In genomic region chr4:120868246-120868645, GRCm38 (mm10) we compare ENCODE assay signal across 17 mouse cellular contexts. TPM values are rescaled to one million over a fixed set of nuclear protein-coding genes. Genes with fewer than 3 reads are reported as not detected.
A peak's percentile ranks its signal among the peaks of the same experiment; 100 is the strongest.
DNase-seq lines count a peak whose midpoint lies in the region; TF ChIP-seq lines count a peak whose summit lies in the region.
"Had no signal": no experiment of that assay in that cellular context is flagged by ENCODE, and none has a peak within 500 bp of the region (broad histone marks: within the 10 kb centered on the region; RNA-seq: fewer than 3 reads in every experiment).

No protein-coding gene starts in this region.

- peak overlapping the region; percentile 45; the same call in 1 of the 2 replicates for H3K27ac ChIP-seq in left cerebral cortex, adult 2 months
- H3K27ac ChIP-seq in cerebellum, adult 2 months (ENCODE audit: insufficient read depth, low read length) = peak overlapping the region; percentile 81
- H3K27ac ChIP-seq: embryonic facial prominence, embryonic 12.5 days; heart, embryonic 10.5 days; hindbrain, embryonic 12.5 days; hindbrain, postnatal 0 days had no signal

- intact Hi-C loops in left cerebral cortex, adult 2 months (cut with DNase I) = no loop called here

- no peaks in the 10 kb centered on the region for H3K27me3 ChIP-seq in cerebellum, adult 2 months (ENCODE audit: control insufficient read depth, insufficient read depth, low read length)
- H3K27me3 ChIP-seq: embryonic facial prominence, embryonic 12.5 days; hindbrain, embryonic 12.5 days had no signal

- H3K4me1 ChIP-seq in cerebellum, adult 2 months (ENCODE audit: control insufficient read depth, insufficient read depth, low read length) = peaks cover 73% of the 10 kb centered on the region
- H3K4me1 ChIP-seq: heart, embryonic 10.5 days had no signal

- TF ChIP-seq POLR2A in cerebellum, adult 2 months (IDR thresholded peaks at IDR 0.05; ENCODE audit: borderline replicate concordance, insufficient read depth, low read length) = no peak

- DNase-seq in left cerebral cortex, adult 2 months (ENCODE audit: extremely low spot score in 1 of 2, low spot score in 2 of 2) = no peak
- no peak for DNase-seq in left cerebral cortex, adult 8-10 months (ENCODE audit: low spot score in 2 of 2)
- peak; percentile 62 to 71 for DNase-seq in cerebellum, adult 2 months
- DNase-seq in cerebellum, postnatal 10 days = peak; percentile 73 to 76
- no peak for DNase-seq in urinary bladder, postnatal 10 days (ENCODE audit: low spot score)
- DNase-seq in lung, postnatal 14 days = no peak
- DNase-seq: adrenal gland, adult 2 months; adrenal gland, postnatal 25 days; gastrocnemius, postnatal 10 days; heart, adult 18-20 months; heart, postnatal 10 days; heart, postnatal 4 days; kidney, adult 11 months had no signal

- no peak for TF ChIP-seq CTCF in left cerebral cortex, adult 2 months (IDR thresholded peaks at IDR 0.05)
- no peak for TF ChIP-seq CTCF in cerebellum, adult 2 months (IDR thresholded peaks at IDR 0.05; ENCODE audit: borderline replicate concordance, insufficient read depth, low read depth, low read length)

- no peak overlapping the region for H3K4me3 ChIP-seq in left cerebral cortex, adult 2 months
- no peak overlapping the region for H3K4me3 ChIP-seq in cerebellum, adult 2 months (replicated peaks; ENCODE audit: insufficient read depth, low read depth, low read length)
- H3K4me3 ChIP-seq: embryonic facial prominence, embryonic 12.5 days; heart, embryonic 10.5 days; hindbrain, embryonic 12.5 days had no signal

- 28% methylated on average over 5 of the region's 5 CpGs for WGBS in cerebellum, adult 2 months

RNA-seq across cellular contexts. Expression of gene Rims3, which starts 13.6 kb away (rescaled TPM):
- 100 to 1,000 TPM; 175 to 181 TPM for total RNA-seq in left cerebral cortex, adult 2 months (2021)
- 100 to 1,000 TPM; 137 to 160 (median 147) TPM for total RNA-seq in left cerebral cortex, adult 8-10 months (2022)
- polyA plus RNA-seq in cerebellum, adult 2 months (2012; rRNA removed) = 104 and 118 TPM in 2 replicates

RNA-seq across cellular contexts. Expression of gene Nfyc, which starts 36.9 kb away (rescaled TPM):
- 10 to 100 TPM; 49.9 to 53.7 TPM for total RNA-seq in left cerebral cortex, adult 2 months (2021)
- total RNA-seq in left cerebral cortex, adult 8-10 months (2022) = 10 to 100 TPM; 42.4 to 48.9 (median 47.9) TPM
- polyA plus RNA-seq in cerebellum, adult 2 months (2012; rRNA removed) = 150 and 172 TPM in 2 replicates

RNA-seq across cellular contexts. Expression of gene Exo5, which starts 56.6 kb away (rescaled TPM):
- total RNA-seq in left cerebral cortex, adult 2 months (2021) = 10 to 100 TPM; 11.5 to 14.7 TPM
- 10 to 100 TPM; 13.9 to 16.5 (median 14.9) TPM for total RNA-seq in left cerebral cortex, adult 8-10 months (2022)
- polyA plus RNA-seq in cerebellum, adult 2 months (2012; rRNA removed) = 9.4 and 10.1 TPM in 2 replicates

Comparison
In these comparisons a context has a peak if more than half of its experiments do, and no peak if none do; other contexts are left out.
1. DNase-seq: peak in cerebellum, adult 2 months (2 of 2) and cerebellum, postnatal 10 days (2 of 2); none in left cerebral cortex, adult 2 months (0 of 2), left cerebral cortex, adult 8-10 months (0 of 2), urinary bladder, postnatal 10 days (single experiment) and lung, postnatal 14 days (single experiment).